Mouse (Mus musculus) intestine, embryonic 14.5 days (tissue): ENCODE measurements around the gene Crtc3. TPM values are rescaled to one million over a fixed set of nuclear protein-coding genes. Genes with fewer than 3 reads are reported as not detected.
A peak's percentile ranks its signal among the peaks of the same experiment; 100 is the strongest.

Experiments used
- ATAC-seq: fragments of 200-750 bp; cut with Nextera tagmentation; replicated peaks from 2 replicates; pipeline ENCODE4 v1.8.0; 2017; ENCODE audit warnings: low read depth, moderate number of reproducible peaks, moderate TSS enrichment, moderate library complexity; ENCODE audit not compliant: low FRiP score, low TSS enrichment
- DNase-seq: peaks from one replicate; pipeline ENCODE4 v3.0.0-alpha.2; 2018; ENCODE audit warnings: low spot score
- H3K27ac ChIP-seq: fragments of 300-500 bp; sonication (generic); 2 replicates; pipeline ENCODE4 v1.5.1; 2014; ENCODE audit warnings: low read depth, mild to moderate bottlenecking, control low read depth
- H3K27me3 ChIP-seq: fragments of 300-500 bp; sonication (generic); replicated peaks from 2 replicates; pipeline ENCODE4 v1.6.1; 2014; ENCODE audit warnings: low read length, control low read depth; ENCODE audit not compliant: control insufficient read depth, insufficient read depth
- H3K36me3 ChIP-seq: fragments of 300-500 bp; sonication (generic); 2 replicates; pipeline ENCODE4 v1.6.1; 2014; ENCODE audit warnings: low read length, control low read depth; ENCODE audit not compliant: control insufficient read depth, insufficient read depth
- H3K4me1 ChIP-seq: fragments of 300-500 bp; sonication (generic); replicated peaks from 2 replicates; pipeline ENCODE4 v1.6.1; 2014; ENCODE audit warnings: low read length, control low read depth, mixed read lengths; ENCODE audit not compliant: control insufficient read depth, insufficient read depth
- H3K4me2 ChIP-seq: fragments of 300-500 bp; sonication (generic); 2 replicates; pipeline ENCODE4 v1.6.1; 2014; ENCODE audit warnings: low read length
- H3K4me3 ChIP-seq: fragments of 300-500 bp; sonication (generic); 2 replicates; pipeline ENCODE4 v1.5.1; 2014; ENCODE audit warnings: low read depth, low read length, control low read depth, mixed read lengths
- H3K9ac ChIP-seq: fragments of 300-500 bp; sonication (generic); 2 replicates; pipeline ENCODE4 v1.6.1; 2014; ENCODE audit warnings: mild to moderate bottlenecking, low read length
- H3K9me3 ChIP-seq: fragments of 300-500 bp; sonication (generic); 2 replicates; pipeline ENCODE4 v1.6.1; 2016; ENCODE audit warnings: low read length, control low read depth; ENCODE audit not compliant: control insufficient read depth
- WGBS: fragments of 180-500 bp; shearing (Covaris S2); extraction: QIAGEN DNeasy Blood & Tissue Kit; methylation state at CpG from one replicate; pipeline ENCODE4 v1.1.7; 2014; 5-methylcytosine and 5-hydroxymethylcytosine counted together
- polyA plus RNA-seq: library from polyadenylated mRNA; unstranded; fragments of >200 nt; fragmentation: Nextera tagmentation; extraction: Ambion mirVana; gene quantifications from 2 replicates; pipeline ENCODE4 v1.2.1, GENCODE M21; 2014

Gene Crtc3
- 19.6 and 19.8 TPM in 2 replicates for polyA plus RNA-seq

- WGBS, result under 1% methylated on average over 76 of the region's 83 CpGs
- Histone ChIP-seq H3K4me2 (peak within 1 kb of the TSS; percentile 67), H3K9me3 (no peaks in the 10 kb centered on the region), H3K4me1 (peaks cover 14% of the 10 kb centered on the region), H3K27ac (peak within 1 kb of the TSS; percentile 96), H3K36me3 (no peaks in the 10 kb centered on the region), H3K9ac (peak within 1 kb of the TSS; percentile 94), H3K4me3 (peak within 1 kb of the TSS; percentile 85), H3K27me3 (no peaks in the 10 kb centered on the region)
- ATAC-seq (peak; percentile 88), DNase-seq (peak; percentile 86)
These were observed at the start of gene Crtc3 for GRCm38 (mm10) chr7:80688556-80689220. Gene Crtc3 (minus strand): TSS chr7:80688877.

- Histone ChIP-seq H3K4me3 (no peak overlapping the region), H3K36me3 (peaks cover 65% of the 10 kb centered on the region), H3K4me2 (no peak overlapping the region), H3K9me3 (no peaks in the 10 kb centered on the region), H3K4me1 (no peaks in the 10 kb centered on the region), H3K9ac (no peak overlapping the region), H3K27ac (no peak overlapping the region), H3K27me3 (no peaks in the 10 kb centered on the region)
- 89% methylated on average over 10 of the region's 10 CpGs for WGBS
- DNase-seq (no peak), ATAC-seq (no peak)
These were observed 47.5 kb upstream of the Crtc3 start for GRCm38 (mm10) chr7:80736199-80736598.

GRCm38 (mm10) chr7:80732986-80733385 lies 44.3 kb upstream of the Crtc3 start:
- Histone ChIP-seq H3K9ac (no peak overlapping the region), H3K4me2 (no peak overlapping the region), H3K9me3 (no peaks in the 10 kb centered on the region), H3K27ac (no peak overlapping the region), H3K36me3 (peaks cover 60% of the 10 kb centered on the region), H3K27me3 (no peaks in the 10 kb centered on the region), H3K4me1 (no peaks in the 10 kb centered on the region), H3K4me3 (no peak overlapping the region)
- 87% methylated on average over 11 of the region's 11 CpGs for WGBS
- ATAC-seq (no peak), DNase-seq (no peak)

GRCm38 (mm10) chr7:80729662-80730061 lies 41.0 kb upstream of the Crtc3 start:
- 27% methylated on average over 8 of the region's 8 CpGs for WGBS
- Histone ChIP-seq H3K36me3 (peaks cover 70% of the 10 kb centered on the region), H3K9ac (no peak overlapping the region), H3K9me3 (no peaks in the 10 kb centered on the region), H3K4me2 (no peak overlapping the region), H3K4me3 (no peak overlapping the region), H3K4me1 (no peaks in the 10 kb centered on the region), H3K27me3 (no peaks in the 10 kb centered on the region), H3K27ac (no peak overlapping the region)
- ATAC-seq (peak; percentile 72), DNase-seq (peak; percentile 92)

- no peak for DNase-seq
- Histone ChIP-seq H3K9me3 (no peaks in the 10 kb centered on the region), H3K9ac (no peak overlapping the region), H3K4me2 (no peak overlapping the region), H3K4me3 (no peak overlapping the region), H3K27me3 (no peaks in the 10 kb centered on the region), H3K4me1 (no peaks in the 10 kb centered on the region), H3K36me3 (peaks cover 78% of the 10 kb centered on the region), H3K27ac (no peak overlapping the region)
- 64% methylated on average over 9 of the region's 9 CpGs for WGBS
- no peak for ATAC-seq
These were observed 32.4 kb upstream of the Crtc3 start for GRCm38 (mm10) chr7:80721041-80721440.

GRCm38 (mm10) chr7:80719582-80719981 lies 30.9 kb upstream of the Crtc3 start:
- peaks cover 79% of the 10 kb centered on the region for H3K36me3 ChIP-seq
- no peak overlapping the region for H3K9ac ChIP-seq
- no peaks in the 10 kb centered on the region for H3K27me3 ChIP-seq
- WGBS, result 96% methylated on average over 7 of the region's 7 CpGs
- ATAC-seq, result no peak
- no peaks in the 10 kb centered on the region for H3K9me3 ChIP-seq
- H3K27ac ChIP-seq, result no peak overlapping the region
- no peak overlapping the region for H3K4me2 ChIP-seq
- H3K4me1 ChIP-seq, result no peaks in the 10 kb centered on the region
- no peak overlapping the region for H3K4me3 ChIP-seq
- no peak for DNase-seq

GRCm38 (mm10) chr7:80719038-80719437 lies 30.4 kb upstream of the Crtc3 start:
- ATAC-seq (no peak), DNase-seq (no peak)
- Histone ChIP-seq H3K9ac (no peak overlapping the region), H3K27me3 (no peaks in the 10 kb centered on the region), H3K36me3 (peaks cover 77% of the 10 kb centered on the region), H3K27ac (no peak overlapping the region), H3K4me3 (no peak overlapping the region), H3K4me2 (no peak overlapping the region), H3K4me1 (no peaks in the 10 kb centered on the region), H3K9me3 (no peaks in the 10 kb centered on the region)
- WGBS, result 90% methylated on average over 2 of the region's 2 CpGs

- 88% methylated on average over 8 of the region's 8 CpGs for WGBS
- Histone ChIP-seq H3K36me3 (peaks cover 77% of the 10 kb centered on the region), H3K4me1 (no peaks in the 10 kb centered on the region), H3K4me3 (no peak overlapping the region), H3K27ac (no peak overlapping the region), H3K4me2 (no peak overlapping the region), H3K27me3 (no peaks in the 10 kb centered on the region), H3K9ac (no peak overlapping the region), H3K9me3 (no peaks in the 10 kb centered on the region)
- DNase-seq (no peak), ATAC-seq (no peak)
These were observed 29.8 kb upstream of the Crtc3 start for GRCm38 (mm10) chr7:80718471-80718870.

GRCm38 (mm10) chr7:80716758-80717157 lies 28.1 kb upstream of the Crtc3 start:
- Histone ChIP-seq H3K4me2 (no peak overlapping the region), H3K27me3 (no peaks in the 10 kb centered on the region), H3K9me3 (no peaks in the 10 kb centered on the region), H3K27ac (no peak overlapping the region), H3K4me3 (no peak overlapping the region), H3K4me1 (no peaks in the 10 kb centered on the region), H3K36me3 (peaks cover 73% of the 10 kb centered on the region), H3K9ac (no peak overlapping the region)
- ATAC-seq, result no peak
- no peak for DNase-seq
- 75% methylated on average over 9 of the region's 9 CpGs for WGBS
